Mouse (Mus musculus) testis, adult 2 months (tissue): ENCODE data around the gene Fbxo2.

Source experiments
- CTCF ChIP-seq: fragments of 200-500 bp; IDR thresholded peaks from 2 replicates; pipeline ENCODE4 v1.5.1; 2012; ENCODE audit warnings: low read depth, mild to moderate bottlenecking, inconsistent platforms, low read length, moderate library complexity; ENCODE audit not compliant: control insufficient read depth, insufficient read depth, insufficient replicate concordance
- POLR2A ChIP-seq: fragments of 200-500 bp; IDR thresholded peaks from 2 replicates; pipeline ENCODE4 v1.6.1; 2012; ENCODE audit warnings: low read depth, mild to moderate bottlenecking, inconsistent platforms, low read length, moderate library complexity; ENCODE audit not compliant: control insufficient read depth

GRCm38 (mm10) chr4:148150953-148151266 lies 9.5 kb upstream of the Fbxo2 start:
- no peak for TF ChIP-seq CTCF
- TF ChIP-seq POLR2A: no peak
